Mouse (Mus musculus) urinary bladder, postnatal 25 days (tissue): ENCODE measurements around the gene Tecpr2.

Source experiments
- DNase-seq: peaks from one replicate; pipeline ENCODE4 v3.0.0; 2022; ENCODE audit warnings: low spot score

The Tecpr2 gene

DNA sequence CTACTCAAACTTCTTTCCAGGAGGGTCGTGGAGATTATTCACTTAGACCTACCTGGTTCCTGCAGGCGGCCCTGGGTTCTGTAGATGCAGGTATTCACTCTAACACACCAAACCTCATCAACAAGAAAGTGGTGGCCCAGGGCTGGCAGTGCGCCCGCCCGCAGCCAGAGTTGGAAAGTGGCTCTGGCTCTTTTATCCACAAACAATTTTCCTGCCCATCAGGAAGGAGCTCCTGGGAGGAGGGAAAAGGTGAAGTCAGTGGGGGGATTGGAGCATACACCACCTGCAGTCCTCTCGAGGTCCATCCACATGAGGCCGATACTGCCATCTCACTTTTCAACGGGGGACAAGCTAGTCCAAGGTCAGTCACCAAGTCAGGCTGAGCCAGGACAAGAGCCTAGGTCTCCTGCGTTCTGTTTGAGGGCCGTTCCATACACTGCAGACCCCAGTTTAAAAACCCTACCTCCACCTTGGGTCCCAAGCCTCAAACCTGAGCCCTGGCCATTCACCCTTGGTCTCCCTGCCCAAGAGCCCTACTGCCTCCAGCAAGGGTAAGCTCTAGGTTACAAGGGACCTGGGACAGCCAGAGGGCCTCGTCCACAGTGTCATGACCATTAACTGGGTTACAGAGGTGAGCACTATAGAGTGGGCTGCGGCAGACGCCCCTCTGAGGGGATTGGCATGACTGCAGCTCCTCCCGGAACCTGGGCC lies 89.0 kb downstream of the Tecpr2 start:
- DNase-seq: no peak

DNA sequence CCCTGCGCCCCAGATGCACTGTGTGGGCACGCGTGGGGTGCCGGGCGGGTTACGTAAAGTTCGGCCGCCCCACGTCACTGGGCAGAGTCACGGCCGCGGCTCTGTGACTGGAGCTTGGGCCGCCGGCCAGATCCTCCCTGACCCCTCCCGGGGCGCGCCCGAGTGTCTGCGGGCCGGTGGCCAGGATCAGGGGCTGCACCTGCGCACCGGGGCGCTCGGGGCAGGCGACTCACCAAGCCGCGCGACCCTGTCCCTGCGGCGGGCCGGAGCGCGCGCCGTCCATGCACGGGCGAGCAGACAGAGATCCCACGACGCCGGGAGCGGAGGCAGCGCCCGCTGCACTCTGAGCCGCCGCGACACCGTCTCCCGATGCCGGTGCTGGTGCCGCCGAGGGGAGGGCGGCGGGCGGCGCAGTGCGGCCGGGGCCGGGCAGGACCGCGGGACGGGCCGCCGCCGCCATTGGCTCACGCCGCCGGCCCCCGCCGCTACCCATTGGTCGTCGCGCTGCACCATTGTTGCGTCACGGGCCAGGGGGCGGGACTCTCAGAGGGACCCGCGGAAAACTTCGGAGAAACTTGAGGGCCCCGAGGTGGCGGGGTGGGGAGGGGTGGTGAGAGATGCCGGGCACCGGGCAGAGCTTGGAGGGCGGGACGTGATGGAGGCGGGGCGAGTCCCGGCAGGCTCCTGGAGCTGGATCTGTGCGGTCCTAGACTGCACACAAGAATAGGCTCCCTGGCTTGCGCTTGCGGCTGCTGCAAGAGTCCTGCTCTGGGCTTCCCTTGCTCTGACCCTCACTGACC lies 89.7 kb downstream of the Tecpr2 start, which contains the start of gene Ankrd9:
Ankrd9 (minus strand) TSS at position 434 of the 800 bp plus-strand sequence.
- DNase-seq: peak; percentile 96

DNA sequence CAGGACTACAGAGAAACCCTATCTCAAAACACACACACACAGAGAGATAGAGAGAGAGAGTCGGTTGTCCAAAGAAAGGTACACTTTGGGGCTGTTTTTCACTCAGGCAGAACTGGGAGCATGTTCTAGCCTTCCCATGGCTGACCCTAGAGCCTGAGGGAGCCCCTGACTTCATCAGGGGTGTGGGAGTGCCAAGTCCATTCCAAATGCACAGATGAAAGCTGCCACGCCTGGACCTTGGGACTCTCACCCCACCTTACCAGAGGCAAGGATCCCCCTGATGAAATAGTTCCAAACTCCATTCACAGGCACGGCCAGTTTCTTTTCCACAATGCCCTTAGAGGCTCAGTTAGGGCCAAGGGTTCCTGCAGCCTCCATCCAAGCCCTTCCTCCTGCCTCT lies 90.7 kb downstream of the Tecpr2 start:
- DNase-seq: no peak

DNA sequence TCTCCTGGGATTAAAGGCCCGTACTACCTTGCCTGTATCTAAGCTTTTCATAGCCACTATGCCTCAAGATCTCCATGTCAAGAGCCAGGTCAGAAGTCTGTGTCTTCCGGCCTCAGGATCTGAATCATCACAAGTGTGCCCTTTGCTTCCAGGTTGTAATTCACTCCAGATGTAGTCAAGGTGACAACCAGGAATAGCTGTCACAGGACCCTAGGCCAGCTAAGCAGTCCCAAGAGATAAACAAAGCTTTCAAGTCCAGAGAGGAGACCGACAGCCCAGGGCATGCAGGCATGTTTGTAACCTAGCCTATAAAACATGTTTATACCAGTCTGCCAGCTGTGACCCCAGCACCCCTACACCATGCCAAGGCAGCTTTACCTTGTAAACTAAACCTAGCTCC lies 92.7 kb downstream of the Tecpr2 start:
- DNase-seq: no peak

DNA sequence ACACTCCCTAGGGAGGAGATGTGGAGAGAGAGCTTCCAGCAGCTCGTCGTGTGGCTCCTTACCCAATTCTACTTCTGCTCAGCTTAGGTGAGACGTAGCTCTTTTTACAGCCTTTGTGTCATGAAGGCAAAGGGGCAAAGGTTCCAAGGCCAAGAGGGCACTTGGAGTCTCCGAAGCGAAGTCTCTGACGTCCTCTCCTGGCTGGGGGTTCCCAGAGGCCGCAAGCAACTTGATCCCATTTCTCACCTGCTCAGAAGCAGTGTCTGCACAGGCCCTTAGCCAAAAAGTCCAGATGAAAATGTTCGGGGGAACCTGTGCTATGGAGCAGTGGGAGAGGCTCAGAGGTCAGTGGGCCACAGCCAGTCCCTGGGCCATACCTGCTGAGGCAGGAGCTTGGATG lies 94.0 kb downstream of the Tecpr2 start:
- no peak for DNase-seq

DNA sequence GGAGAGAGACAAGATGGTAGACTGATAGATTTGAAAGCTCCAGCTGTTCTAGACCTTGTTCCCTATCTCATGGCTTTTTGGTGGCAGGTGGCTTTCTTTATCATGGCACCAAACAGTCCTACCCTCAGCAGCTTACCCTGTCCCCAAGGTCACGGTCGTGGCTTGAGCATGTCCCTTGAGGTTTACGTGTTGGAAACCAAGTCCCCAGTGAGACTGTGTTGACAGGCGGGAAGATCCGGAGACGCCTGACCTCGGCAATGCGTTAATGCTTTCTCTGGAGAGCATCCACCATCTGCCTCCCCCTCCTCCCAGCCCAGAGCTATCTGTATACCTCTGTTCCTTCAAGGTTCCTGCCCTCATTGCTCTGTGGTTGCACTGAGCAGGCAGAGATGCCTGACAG lies 94.7 kb downstream of the Tecpr2 start:
- DNase-seq: no peak

DNA sequence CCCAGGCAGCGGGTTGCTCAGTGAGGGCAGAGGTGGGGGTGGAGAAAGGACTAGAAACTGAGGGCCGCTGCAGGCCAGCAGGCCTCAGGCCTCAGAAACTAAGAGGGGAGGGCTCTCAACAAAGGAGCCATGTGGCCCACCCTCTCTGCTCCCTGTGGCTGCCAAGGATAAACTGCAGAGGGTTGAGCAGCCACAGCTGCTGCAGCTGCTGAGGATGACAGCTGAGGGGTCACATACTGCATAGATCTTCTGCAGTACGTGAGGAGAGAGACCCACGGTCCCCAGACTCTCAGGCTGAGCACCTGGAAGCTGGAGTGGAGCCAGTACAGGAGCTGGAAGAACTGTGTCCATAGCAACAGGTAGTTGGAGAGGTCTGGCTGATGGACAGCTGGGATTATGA lies 95.5 kb downstream of the Tecpr2 start:
- no peak for DNase-seq

DNA sequence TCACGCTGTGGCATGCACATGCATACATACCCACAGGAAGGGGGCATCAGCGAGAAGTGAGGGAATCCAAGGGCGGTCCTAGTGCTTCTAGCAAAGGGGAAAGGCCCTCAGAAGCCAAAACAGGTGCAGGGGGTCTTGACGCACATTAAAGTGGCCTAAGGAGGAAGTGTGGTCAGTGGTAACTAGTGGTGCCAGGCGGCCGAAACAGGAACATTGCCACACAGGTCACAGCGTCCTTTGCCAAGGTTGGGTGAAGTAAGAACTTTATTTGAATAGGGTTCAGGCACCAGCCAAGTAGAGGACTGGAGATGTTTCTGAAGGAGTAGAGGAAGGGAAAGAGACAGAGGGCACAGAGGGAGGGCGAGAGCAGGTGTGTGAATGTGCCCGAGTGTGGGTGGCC lies 96.1 kb downstream of the Tecpr2 start:
- no peak for DNase-seq

DNA sequence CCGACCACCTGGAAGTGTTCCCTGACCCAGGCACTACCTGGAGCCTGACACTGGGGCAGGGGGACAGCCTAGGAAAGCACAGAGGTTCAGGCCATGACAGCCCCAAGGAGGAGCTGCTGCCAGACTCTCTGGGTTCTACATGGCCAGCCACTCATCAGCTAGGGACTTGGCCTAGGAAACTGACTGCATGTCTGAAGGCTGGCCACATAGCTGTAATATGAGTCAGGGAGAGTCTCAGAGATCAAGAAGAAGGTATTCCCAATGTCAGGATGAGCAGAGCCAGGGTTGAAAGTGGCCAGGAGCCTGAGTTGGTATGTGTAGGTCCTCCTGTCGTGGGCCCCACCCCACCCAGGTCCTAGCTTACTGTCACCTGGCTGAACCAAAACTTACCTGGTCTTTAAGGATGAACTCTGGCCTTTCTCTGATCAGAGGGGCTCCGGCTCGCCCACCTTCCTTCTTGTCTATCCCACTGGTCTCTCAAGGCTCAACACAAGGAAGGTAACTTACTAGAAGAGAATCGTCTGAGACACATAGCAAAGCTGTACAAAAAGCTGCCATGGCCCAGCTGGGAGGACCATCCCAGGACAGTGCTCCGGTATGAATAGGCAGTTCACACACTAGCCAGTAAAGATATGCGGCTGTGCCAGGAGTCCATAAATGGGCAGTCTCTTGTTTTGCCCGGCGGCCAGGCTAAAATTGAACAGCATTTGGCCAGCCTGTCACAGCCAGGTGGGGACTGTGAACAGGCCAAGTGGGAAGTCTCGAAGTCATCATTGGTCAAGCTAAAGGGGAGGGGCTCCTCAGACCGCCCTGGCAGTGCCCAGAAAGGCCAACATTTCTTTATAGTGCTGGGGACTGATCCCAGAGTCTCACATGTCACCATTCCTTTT lies 97.7 kb downstream of the Tecpr2 start:
- no peak for DNase-seq

DNA sequence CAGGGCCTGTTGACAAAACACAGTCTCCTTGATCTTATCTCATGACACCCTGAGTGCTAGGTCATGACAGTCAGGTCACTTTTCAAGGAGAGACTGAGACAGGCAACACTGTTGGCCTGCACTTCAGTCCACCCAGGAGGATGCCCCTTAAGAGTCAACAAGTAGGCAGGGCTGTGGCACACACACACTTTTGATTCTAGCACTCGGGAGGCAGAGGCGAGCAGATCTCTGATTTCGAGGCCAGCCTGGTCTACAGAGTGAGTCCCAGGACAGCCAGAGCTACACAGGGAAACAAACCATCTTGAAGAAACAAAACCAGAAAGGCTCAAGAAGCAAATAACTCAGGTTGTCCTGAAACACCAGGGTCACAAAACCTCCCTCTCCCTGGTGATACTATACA lies 100.3 kb downstream of the Tecpr2 start:
- DNase-seq: no peak

DNA sequence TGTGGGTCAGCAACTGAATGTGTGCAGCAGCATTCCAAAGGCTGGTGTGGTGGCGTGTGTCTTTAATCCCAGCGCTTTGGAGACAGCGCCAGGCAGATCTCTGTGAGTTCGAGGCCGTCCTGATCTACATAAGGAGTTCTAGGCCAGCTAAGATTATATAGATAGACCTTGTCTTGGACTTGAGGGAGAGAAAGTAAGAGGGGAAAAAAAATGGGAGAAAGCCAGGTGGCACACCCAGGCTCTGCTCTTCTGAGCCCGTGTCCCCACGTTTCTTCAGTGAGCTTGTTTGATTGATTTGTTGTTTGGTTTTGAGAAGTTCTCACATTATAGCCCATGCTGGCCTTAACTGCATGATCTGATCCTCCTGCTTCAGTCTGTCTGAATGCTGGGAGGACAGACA lies 101.4 kb downstream of the Tecpr2 start:
- DNase-seq: no peak

DNA sequence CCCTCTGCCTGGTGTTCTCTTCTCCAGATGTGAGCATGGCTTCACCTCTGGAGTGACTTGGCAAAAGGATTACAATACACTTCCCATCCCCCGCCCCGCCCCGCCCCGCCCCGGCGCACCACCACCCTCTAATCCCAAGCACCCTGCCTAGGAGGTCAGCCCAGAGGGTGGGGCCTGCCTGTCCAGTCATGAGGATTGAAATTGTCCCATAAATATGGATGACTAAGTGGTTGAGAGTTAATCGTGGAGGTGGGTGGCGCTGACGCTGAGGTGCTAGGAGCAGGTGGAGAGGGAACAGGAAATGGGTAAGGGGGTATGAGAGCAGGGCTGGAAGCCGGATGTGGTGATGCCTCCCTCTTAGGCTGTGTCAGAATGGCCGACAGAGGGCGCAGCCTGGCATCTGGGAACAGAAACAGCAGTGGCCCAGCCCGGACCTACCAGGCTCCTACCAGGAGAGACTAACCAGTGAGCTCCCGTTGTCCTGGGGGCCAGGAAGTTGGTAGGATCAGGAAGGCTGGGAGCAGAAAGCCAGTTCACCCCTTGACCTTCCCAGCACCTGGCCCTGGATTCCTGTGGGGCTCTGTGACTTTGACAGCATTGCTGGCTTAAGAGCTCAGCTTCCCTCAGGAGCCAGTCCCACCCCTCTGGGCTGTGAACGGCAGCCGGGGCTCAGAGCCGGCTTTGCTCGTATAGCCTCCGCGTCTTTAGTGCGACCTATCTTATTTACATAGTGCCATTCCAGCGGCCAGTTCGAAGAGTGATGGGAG lies 102.5 kb downstream of the Tecpr2 start:
- DNase-seq: peak; percentile 71

DNA sequence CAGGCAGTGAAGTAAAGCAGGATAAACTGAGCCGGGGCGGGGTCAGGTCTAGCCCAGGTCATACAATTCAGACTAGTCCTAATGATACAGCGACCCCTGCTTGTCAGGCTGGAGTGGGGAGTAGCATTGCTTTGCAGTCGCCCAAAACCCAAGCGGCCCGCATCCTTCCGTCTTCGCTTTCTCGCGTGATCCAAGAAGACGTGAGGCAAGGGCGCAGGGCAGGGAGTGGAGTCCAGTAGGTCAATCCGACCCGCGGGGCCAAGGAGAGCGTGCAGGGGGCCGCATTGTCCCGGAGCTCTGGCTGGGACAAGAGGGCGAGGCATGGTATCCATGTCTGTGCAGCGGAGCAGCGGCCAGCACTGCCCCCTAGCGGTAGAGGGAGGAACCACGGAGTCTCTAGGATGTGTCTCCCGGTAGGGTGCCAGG lies 103.1 kb downstream of the Tecpr2 start:
- DNase-seq: peak; percentile 93

DNA sequence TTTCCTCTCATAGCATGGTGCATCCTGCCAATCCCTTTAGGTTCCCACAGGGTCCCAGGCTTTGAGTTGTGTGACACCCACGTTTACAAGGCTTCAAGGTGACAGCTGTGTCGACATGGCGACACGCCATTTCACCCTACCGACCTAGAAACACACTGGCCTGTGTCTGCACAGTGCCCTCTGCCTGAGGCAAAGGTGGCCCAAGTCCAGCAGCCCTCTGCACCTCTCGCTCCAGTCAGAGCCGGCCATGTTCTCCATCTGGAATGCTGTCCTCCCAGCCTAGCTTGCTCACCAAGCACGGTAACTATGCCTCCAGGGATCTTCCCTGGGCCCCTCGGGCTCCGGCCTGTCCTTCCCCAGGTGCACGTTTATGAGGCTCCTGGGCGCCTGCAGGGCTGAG lies 103.7 kb downstream of the Tecpr2 start:
- DNase-seq: no peak

DNA sequence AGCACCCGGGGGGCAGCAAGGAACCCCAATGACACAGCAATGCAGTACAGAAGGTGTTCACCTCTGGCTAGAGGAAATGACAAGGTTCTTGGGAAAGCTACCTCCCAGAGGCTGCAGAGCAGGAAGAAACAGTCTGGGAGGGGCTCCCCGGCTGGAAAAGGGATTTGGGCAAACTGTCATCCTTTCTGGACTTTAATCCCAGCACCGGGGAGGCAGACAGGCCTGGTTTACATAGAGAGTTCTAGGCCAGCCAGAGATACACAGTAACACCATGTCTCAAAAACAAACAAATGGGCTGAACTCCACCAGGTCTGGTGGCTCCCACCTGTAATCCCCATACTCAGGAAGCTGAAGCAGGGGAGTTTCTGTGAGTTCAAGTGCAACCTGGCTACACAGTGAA lies 104.2 kb downstream of the Tecpr2 start:
- DNase-seq: no peak

DNA sequence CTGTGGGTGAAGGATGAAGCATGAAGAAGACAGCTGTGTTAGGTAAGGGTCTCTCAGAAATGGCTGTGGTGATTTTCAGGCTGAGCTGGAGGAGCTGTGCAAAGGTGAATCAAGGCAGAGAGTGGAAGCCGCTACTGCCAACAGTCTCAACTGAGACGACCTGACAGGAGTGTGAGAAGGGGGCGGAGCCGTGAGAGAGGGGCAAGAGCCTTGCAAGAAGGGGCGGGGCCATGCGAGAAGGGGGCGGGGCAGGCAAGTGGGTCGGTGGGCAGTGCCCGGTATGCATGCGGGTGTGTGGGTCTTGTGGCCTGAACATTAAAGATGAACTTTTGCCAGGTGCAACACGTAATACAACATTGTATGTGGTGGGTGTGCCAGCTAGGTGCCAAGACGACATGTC lies 105.6 kb downstream of the Tecpr2 start:
- DNase-seq: no peak

DNA sequence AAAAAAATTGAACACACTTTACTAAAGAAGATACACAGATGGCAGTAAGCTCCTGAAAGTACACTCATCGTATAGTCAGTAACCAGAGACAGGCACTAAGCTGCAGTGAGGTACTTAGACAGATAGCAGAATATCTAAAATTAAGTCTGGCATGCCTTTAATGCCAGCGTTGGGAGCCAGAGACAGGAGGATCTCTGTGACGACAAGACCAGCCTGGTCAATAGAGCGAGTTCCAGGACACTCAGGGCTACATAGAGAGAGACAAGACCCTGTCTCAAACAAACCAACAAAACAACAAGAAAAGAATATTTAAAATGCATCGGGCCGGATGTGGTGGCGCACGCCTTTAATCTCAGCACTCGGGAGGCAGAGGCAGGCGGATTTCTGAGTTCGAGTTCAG lies 109.0 kb downstream of the Tecpr2 start:
- DNase-seq: no peak

DNA sequence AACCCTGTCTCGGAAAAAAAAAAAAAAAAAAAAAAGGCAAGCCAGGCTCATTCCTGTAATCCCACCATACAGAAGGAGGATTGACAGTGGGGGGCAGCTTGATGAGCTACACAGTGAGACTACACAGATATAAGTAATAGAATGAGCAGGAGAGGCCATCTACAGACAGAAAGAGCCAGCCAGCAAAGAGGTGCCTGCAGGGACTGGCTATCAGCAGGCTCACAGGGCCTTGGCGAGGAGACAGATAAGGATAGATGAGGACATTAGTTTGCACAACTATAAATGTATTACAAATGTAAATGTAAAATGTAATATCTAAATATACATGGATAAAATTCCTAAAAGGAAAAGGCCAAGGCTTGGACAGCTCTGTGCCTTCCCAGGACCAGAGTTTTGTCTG lies 110.8 kb downstream of the Tecpr2 start:
- no peak for DNase-seq

DNA sequence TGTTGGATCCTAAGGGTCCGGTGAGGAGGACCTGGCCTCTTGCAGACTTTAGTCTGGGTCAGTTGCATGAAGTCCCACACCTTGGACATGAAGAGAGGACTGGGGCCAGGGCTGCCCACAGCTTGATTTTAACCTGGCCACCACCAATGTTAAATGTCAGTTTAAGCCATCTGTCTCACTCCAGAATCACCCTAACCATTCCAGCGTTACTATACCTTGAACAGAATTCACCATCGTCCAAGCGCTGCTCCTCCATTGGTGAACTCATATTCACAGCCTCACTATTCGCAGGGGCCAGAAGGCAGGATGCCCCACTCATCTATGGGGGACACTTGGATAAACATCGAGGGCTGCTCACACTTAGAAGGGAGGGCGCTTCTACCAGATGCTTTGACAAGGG lies 111.9 kb downstream of the Tecpr2 start:
- DNase-seq: no peak

DNA sequence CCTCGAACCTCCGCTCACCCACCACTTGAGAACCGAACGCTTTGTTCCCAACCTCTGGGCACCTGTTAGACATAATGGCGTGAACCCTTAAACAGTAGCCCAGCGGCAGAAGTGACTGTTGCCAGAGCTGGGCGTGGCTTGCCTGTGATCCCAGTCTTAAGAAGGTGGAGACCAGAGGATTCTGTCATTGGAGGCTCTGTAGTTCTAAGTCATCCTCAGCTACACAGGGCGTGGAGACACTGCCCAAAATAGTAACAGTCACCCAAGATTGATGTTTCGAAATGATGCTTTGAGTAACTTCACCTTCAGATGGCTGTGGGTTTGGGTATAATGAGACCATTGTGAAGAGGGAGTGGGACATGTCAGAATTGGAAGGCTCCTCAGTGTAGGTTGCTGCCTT lies 115.1 kb downstream of the Tecpr2 start:
- no peak for DNase-seq

DNA sequence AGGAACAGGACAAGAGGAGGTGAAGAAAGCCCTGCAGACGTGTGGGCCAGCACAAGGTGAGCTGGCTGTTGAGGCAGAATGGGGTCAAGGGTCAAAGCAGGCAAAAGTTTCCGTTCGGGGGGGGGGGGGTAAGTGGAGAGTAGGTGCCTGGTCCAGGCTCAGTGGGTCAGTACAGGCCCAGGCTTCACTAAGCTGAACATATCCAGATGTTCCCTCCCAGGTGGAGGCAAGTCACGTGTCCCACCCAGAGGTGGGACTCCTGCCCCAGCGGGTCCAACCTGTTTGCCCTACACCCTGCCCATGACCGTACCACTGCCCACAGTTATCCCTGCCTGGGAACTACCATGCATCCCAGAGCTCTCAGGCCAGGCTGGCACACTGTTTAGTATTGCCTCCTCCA lies 116.7 kb downstream of the Tecpr2 start:
- no peak for DNase-seq

DNA sequence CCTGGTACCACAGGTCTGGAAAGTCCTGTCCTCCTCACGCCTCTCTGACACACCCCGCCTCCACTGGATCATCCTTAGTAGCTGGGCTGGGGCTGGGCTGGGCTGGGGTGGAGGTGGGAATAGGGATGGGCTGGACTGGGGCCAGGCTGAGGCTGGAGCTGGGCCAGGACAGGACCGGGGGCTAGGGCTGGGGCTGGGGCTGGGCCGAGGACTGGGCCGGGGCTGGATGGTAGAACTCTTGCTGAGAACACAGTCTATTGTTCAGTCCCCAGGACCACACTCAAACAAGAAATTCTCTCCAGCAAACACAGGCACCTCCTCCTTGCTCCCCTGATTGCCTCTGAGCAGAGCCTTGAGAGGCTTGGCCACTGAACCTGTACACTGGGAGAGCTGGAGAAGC lies 117.3 kb downstream of the Tecpr2 start:
- DNase-seq: no peak
